Mouse (Mus musculus) right cerebral cortex, postnatal 36 days (tissue): Measurements from ENCODE around the gene Lasp1.
"Not testable (repeated sequence)": the region's sequence is repeated elsewhere in the genome, so short reads cannot be mapped to it uniquely, and the experiment has no call there.

Source experiments
- DNase-seq, 2 experiments: peaks; one replicate each; pipeline ENCODE4 v3.0.0; 2022; ENCODE audit warnings: low spot score in 2 of 2, mixed read lengths in 1 of 2

Lasp1 gene

DNA sequence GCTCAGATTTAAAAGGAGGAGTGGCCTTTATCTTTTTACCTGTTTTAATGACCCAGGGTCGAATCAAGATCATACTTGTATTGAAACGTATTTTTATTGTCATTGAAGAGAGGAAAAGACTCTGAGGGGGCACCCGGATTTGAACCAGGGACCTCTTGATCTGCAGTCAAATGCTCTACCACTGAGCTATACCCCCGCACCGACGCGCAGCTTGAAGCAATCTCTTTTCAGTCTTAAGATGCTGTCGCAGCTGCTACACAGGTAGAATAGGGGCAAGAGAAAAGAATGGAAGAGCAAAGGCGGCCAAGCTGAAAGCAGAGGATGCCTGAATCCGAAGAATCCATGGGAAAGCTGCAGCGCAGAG, at the start of gene Lasp1:
Lasp1 (plus strand) TSS at position 219 of the 364 bp plus-strand sequence.
- DNase-seq = peak; percentile 86 to 87

DNA sequence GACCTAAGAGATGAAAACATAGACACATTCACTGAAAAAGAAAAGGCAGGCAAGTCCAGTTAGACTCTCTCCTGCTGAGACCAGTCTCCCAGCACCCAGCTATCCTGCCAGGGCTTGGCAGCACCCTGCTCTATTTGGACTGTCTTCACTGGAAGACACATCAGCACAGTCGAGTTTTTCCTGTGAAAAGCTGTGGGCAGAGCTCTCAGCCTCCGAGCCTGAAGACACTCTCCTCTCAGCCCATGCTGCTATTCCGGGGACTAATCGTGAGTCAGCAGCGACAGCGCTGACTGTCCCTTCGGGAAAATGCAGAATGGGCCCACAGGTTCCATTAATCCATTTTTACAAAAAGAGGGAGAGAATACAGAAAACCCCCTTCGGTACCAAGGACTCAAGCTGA, 45.5 kb upstream of the Lasp1 start:
- DNase-seq = peak; percentile 46 to 80

DNA sequence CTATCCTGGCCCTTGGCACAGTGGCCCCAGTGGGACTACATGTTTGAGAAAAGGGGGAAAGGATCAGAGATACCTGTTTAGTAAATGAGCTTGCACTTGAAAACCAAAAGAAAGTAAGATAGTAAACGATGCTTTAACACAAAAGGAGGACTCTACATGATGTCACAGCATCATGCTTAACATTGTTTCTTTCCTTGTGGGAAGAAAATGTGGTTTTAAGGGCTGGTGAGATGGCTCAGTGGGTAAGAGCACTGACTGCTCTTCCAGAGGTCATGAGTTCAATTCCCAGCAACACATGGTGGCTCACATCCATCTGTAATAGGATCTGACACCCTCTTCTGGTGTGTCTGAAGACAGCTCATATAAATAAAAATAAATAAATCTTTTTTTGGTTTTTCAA, 40.7 kb upstream of the Lasp1 start:
- DNase-seq = no peak

- no peak for DNase-seq
These were observed 39.9 kb upstream of the Lasp1 start for GRCm38 (mm10) chr11:97758942-97759341.

DNA sequence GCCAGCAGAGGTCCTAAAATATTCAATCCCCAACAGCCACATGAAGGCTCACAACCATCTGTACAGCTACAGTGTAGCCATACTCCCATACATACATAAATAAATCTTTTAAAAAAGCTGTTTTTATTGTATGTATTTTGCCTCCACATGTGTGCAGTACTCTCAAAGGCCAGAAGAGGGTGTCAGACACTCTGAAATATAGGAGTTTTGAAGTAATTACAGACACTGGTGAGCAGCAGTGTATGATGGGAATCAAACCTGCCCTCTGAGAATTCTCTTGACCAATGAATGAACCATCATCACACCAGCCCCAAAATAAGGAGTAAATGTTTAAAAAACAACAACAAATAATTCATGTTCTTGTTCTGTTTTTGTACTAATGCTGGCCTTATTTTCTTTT, 37.2 kb upstream of the Lasp1 start:
- DNase-seq = no peak

GRCm38 (mm10) chr11:97766154-97766881, 32.5 kb upstream of the Lasp1 start, which contains the start of gene Cwc25:
Gene Cwc25 (minus strand): TSS chr11:97766556.
- DNase-seq = peak; percentile 95

DNA sequence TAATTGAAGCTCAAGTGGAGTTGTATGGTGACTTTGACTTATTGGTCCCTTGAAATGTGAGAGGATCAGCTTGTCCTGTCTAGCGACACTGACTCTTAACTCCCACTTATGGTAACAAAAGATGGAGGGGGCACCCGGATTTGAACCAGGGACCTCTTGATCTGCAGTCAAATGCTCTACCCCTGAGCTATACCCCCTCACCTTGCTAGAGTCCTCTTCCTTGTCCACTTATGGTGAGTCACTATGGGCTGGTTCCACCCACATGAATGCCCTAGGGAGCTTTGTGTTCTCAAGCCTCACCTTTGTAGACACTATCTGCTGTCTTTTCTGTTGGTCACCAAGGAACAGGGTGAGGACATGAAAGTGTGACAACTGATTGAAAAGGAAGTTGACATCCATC, 29.1 kb upstream of the Lasp1 start:
- DNase-seq = no peak

GRCm38 (mm10) chr11:97771410-97771809, 27.4 kb upstream of the Lasp1 start:
- no peak for DNase-seq

DNA sequence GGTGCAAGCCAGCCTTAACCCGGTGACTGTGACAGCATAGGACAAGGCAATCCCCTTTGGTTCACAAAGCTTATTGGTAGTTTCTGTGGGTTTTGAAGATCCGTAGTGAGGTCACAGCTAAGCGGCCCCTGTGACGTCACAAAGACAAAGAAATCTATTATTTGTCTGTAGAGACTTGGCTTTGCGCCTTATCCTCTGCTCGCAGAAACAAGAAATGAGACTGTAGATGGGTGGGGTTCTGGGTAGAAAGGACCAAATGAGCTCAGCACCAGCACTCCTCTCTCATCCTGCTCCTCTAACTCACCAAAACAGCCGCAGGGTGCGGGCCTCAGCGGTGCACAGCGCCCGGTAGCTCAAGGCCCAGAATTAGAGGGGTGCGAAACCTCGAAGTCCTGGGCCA, 23.6 kb upstream of the Lasp1 start:
- DNase-seq = no peak

GRCm38 (mm10) chr11:97775808-97776496, 22.8 kb upstream of the Lasp1 start, which contains the start of gene 1700001P01Rik:
Gene 1700001P01Rik (minus strand): TSS chr11:97775918.
- DNase-seq = no peak

GRCm38 (mm10) chr11:97776497-97777128, 22.2 kb upstream of the Lasp1 start:
- DNase-seq = no peak

- no peak for DNase-seq
These were observed 21.7 kb upstream of the Lasp1 start for GRCm38 (mm10) chr11:97777129-97777529.

DNA sequence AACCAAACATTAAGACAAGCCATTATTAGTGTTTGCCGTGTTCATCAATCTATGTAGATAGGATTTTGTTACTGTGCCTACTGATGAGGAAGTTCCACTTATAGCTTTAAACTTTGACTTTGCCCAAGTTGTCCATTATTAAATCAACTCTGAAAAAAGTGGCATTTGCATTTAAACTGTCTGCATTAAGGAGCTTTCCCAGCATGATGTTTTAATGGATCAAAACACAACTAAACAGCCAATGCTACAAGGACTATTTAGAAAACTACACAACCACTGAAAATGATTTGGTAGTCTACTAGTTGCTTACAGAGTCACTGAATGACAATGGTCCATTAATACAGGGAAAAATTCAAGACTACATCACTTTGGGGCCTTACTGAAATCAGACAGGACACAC, 19.9 kb upstream of the Lasp1 start:
- no peak for DNase-seq

- no peak for DNase-seq
These were observed 18.7 kb upstream of the Lasp1 start for GRCm38 (mm10) chr11:97779968-97780701.

- DNase-seq = no peak
These were observed 17.3 kb upstream of the Lasp1 start for GRCm38 (mm10) chr11:97781478-97781831.

- DNase-seq = peak; percentile 98 to 99
These were observed 16.8 kb upstream of the Lasp1 start, which contains the start of gene Rpl23 for GRCm38 (mm10) chr11:97781832-97782563. Gene Rpl23 (minus strand): TSS chr11:97782437.

GRCm38 (mm10) chr11:97782564-97782895, 16.3 kb upstream of the Lasp1 start:
- no peak for DNase-seq

DNA sequence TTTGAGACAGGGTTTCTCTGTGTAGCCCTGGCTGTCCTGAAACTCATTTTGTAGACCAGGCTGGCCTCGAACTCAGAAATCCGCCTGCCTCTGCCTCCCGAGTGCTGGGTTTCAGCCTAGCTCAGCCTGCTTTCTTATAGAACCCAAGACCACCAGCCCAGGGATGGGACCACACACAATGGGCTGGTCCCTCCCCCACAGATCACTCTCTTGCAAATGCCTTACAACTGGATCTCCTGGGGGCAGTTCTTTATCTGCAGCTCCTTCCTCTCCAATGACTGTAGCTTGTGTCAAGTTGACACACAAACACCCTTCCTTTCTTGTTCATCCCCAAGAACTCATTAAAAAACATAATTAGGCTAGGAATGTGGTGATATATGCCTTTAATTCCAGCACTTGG, 10.8 kb upstream of the Lasp1 start:
- no peak for DNase-seq

GRCm38 (mm10) chr11:97789727-97790126, 9.1 kb upstream of the Lasp1 start:
- no peak for DNase-seq

- not testable (repeated sequence) for DNase-seq
These were observed 7.9 kb upstream of the Lasp1 start for GRCm38 (mm10) chr11:97790778-97791438.

- no peak for DNase-seq
These were observed 5.6 kb upstream of the Lasp1 start for GRCm38 (mm10) chr11:97793165-97793564.
